Mouse (Mus musculus): Measurements from ENCODE around the gene Gprc5a. TPM values are rescaled to one million over a fixed set of nuclear protein-coding genes. Genes with fewer than 3 reads are reported as not detected.

The Gprc5a gene
- polyA plus RNA-seq, 2 experiments from 2014 or later = 0.26 to 0.45 TPM

Other genes with a start within 250 kb of the Gprc5a start
- 10 to 100 TPM; 26.3 to 31.1 TPM for gene Crebl2, start 235.5 kb upstream of the Gprc5a start, polyA plus RNA-seq (2017; shearing (Covaris generic))
- gene Gpr19, start 167.1 kb upstream of the Gprc5a start, polyA plus RNA-seq (2017; shearing (Covaris generic)) = 1 to 10 TPM; 3.3 to 8.7 TPM
- 10 to 100 TPM; 38.9 to 48.9 TPM for gene Cdkn1b, start 145.2 kb upstream of the Gprc5a start, polyA plus RNA-seq (2017; shearing (Covaris generic))
- under 1 TPM; 0.09 to 0.17 TPM for gene Apold1, start 83.9 kb upstream of the Gprc5a start, polyA plus RNA-seq (2017; shearing (Covaris generic))
- gene Ddx47, start 54.0 kb upstream of the Gprc5a start, polyA plus RNA-seq (2017; shearing (Covaris generic)) = 100 to 1,000 TPM; 132 to 161 TPM
- gene Gprc5d, start 52.6 kb downstream of the Gprc5a start, polyA plus RNA-seq (2017; shearing (Covaris generic)) = not detected
- 10 to 100 TPM; 23.6 to 23.8 TPM for gene Fam234b, start 132.3 kb downstream of the Gprc5a start, polyA plus RNA-seq (2017; shearing (Covaris generic))
- 1 to 10 TPM in 1 of 2 experiments, under 1 TPM in 1; 0.42 to 2.4 TPM for gene Hebp1, start 132.4 kb downstream of the Gprc5a start, polyA plus RNA-seq (2017; shearing (Covaris generic))
- gene Gsg1, start 188.7 kb downstream of the Gprc5a start, polyA plus RNA-seq (2017; shearing (Covaris generic)) = not detected
- gene Pbp2, start 244.8 kb downstream of the Gprc5a start, polyA plus RNA-seq (2017; shearing (Covaris generic)) = not detected